Mouse (Mus musculus) embryonic facial prominence, embryonic 11.5 days (tissue): Measurements from ENCODE around the gene Lgi4. TPM values are rescaled to one million over a fixed set of nuclear protein-coding genes. Genes with fewer than 3 reads are reported as not detected.
A peak's percentile ranks its signal among the peaks of the same experiment; 100 is the strongest.

Experiments
- ATAC-seq: fragments of 200-750 bp; cut with Nextera tagmentation; replicated peaks from 2 replicates; pipeline ENCODE4 v1.8.0; 2017; ENCODE audit warnings: low read depth; ENCODE audit not compliant: insufficient number of reproducible peaks, low FRiP score, low TSS enrichment
- DNase-seq: peaks from one replicate; pipeline ENCODE4 v3.0.0-alpha.2; 2015; ENCODE audit warnings: low spot score
- H3K27ac ChIP-seq: fragments of 300-500 bp; sonication (generic); replicated peaks from 2 replicates; pipeline ENCODE4 v1.5.1; 2014; ENCODE audit warnings: mild to moderate bottlenecking, low read depth, low read length, control low read depth
- H3K27me3 ChIP-seq: fragments of 300-500 bp; sonication (generic); 2 replicates; pipeline ENCODE4 v1.6.1; 2014; ENCODE audit warnings: mild to moderate bottlenecking, low read length, moderate library complexity, mixed read lengths; ENCODE audit not compliant: control insufficient read depth, insufficient read depth
- H3K36me3 ChIP-seq: fragments of 300-500 bp; sonication (generic); replicated peaks from 2 replicates; pipeline ENCODE4 v1.6.1; 2014; ENCODE audit warnings: low read depth, mild to moderate bottlenecking, low read length, moderate library complexity, mixed read lengths; ENCODE audit not compliant: control insufficient read depth, insufficient read depth
- H3K4me1 ChIP-seq: fragments of 300-500 bp; sonication (generic); 2 replicates; pipeline ENCODE4 v1.6.1; 2014; ENCODE audit warnings: low read length, mixed read lengths; ENCODE audit not compliant: control insufficient read depth, insufficient read depth
- H3K4me2 ChIP-seq: fragments of 300-500 bp; sonication (generic); 2 replicates; pipeline ENCODE4 v1.6.1; 2014; ENCODE audit warnings: low read depth, mild to moderate bottlenecking, control low read depth, low read length, moderate library complexity
- H3K4me3 ChIP-seq: fragments of 300-500 bp; sonication (generic); 2 replicates; pipeline ENCODE4 v1.5.1; 2014; ENCODE audit warnings: low read depth, low read length, control low read depth
- H3K9ac ChIP-seq: fragments of 300-500 bp; sonication (generic); replicated peaks from 2 replicates; pipeline ENCODE4 v1.6.1; 2014; ENCODE audit warnings: mild to moderate bottlenecking, control low read depth, low read length
- H3K9me3 ChIP-seq: fragments of 300-500 bp; sonication (generic); replicated peaks from 2 replicates; pipeline ENCODE4 v1.6.1; 2016; ENCODE audit warnings: mild to moderate bottlenecking, low read length, inconsistent platforms, mixed read lengths; ENCODE audit not compliant: control insufficient read depth
- WGBS: fragments of 180-500 bp; shearing (Covaris S2); extraction: QIAGEN DNeasy Blood & Tissue Kit; methylation state at CpG from one replicate; pipeline ENCODE4 v1.1.7; 2014; 5-methylcytosine and 5-hydroxymethylcytosine counted together
- polyA plus RNA-seq: library from polyadenylated mRNA; unstranded; fragments of >200 nt; fragmentation: Nextera tagmentation; extraction: Ambion mirVana; gene quantifications from 2 replicates; pipeline ENCODE4 v1.2.1, GENCODE M21; 2014

Lgi4 gene
- polyA plus RNA-seq, 1 experiment from 2014 or later = 1.2 TPM

- Histone ChIP-seq H3K27me3 (peaks cover 46% of the 10 kb centered on the region), H3K4me1 (peaks cover 9% of the 10 kb centered on the region), H3K9ac (no peak overlapping the region), H3K9me3 (no peaks in the 10 kb centered on the region), H3K4me3 (peak overlapping the region; percentile 18), H3K36me3 (no peaks in the 10 kb centered on the region), H3K4me2 (no peak overlapping the region; the same call in 1 of the 2 replicates), H3K27ac (no peak overlapping the region)
- 16% methylated on average over 5 of the region's 5 CpGs for WGBS
- DNase-seq (peak; percentile 68), ATAC-seq (no peak)
These were observed 9.9 kb upstream of the Lgi4 start for GRCm38 (mm10) chr7:31049135-31049845.

DNA sequence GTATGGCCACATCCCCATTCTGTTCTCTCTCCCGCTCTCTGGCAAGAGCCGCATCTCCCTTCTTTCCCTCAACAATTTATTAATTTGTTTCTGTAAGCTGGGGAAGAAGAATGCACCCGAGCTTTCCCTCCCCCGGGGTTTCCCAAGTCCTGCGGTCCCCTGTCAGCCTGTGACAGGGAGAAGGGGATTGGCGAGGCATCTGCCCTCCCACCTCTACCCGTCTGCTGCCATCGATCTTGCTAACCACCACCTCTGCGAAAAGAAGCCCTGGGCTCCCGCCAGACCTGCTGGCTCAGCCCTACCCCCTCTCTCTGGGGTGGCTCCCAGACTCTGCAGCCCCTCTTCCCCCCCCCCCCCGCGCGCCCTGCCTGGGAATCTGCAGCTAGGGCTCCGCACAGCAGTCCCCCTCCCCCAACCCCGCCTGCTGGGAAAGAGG, 9.3 kb upstream of the Lgi4 start:
- no peak for ATAC-seq
- Histone ChIP-seq H3K4me2 (peak overlapping the region; percentile 32), H3K4me3 (peak overlapping the region; percentile 18), H3K36me3 (no peaks in the 10 kb centered on the region), H3K4me1 (peaks cover 11% of the 10 kb centered on the region), H3K9ac (no peak overlapping the region; the same call in 1 of the 2 replicates), H3K27ac (no peak overlapping the region), H3K9me3 (no peaks in the 10 kb centered on the region), H3K27me3 (peaks cover 47% of the 10 kb centered on the region)
- WGBS = 5% methylated on average over 11 of the region's 15 CpGs
- DNase-seq = no peak

DNA sequence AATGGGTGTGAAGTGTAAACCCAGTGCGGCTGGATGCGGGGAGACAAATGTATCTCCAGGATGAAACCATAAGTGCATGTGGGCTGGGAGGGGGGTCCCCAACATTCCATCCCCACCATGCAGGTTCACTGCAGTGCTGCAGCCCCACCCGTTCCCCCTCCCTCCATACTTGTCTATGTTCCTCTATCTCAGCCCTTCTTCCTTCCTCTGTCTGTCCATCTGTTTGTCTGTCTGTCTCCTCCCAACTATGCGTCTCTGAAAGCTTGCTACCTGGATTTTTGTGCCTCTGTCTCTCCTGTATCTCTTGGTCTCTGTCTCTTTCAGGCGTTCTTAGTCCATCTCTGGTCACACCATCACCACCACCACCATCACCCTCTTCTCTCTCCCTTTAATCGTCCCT, 8.7 kb upstream of the Lgi4 start:
- Histone ChIP-seq H3K27me3 (peaks cover 47% of the 10 kb centered on the region), H3K9ac (no peak overlapping the region; the same call in 1 of the 2 replicates), H3K4me2 (peak overlapping the region; percentile 32), H3K4me3 (peak overlapping the region; percentile 18; the same call in 1 of the 2 replicates), H3K9me3 (no peaks in the 10 kb centered on the region), H3K4me1 (peaks cover 16% of the 10 kb centered on the region), H3K27ac (no peak overlapping the region), H3K36me3 (no peaks in the 10 kb centered on the region)
- 2% methylated on average over 6 of the region's 6 CpGs for WGBS
- ATAC-seq (no peak), DNase-seq (no peak)

GRCm38 (mm10) chr7:31050921-31051320, 8.2 kb upstream of the Lgi4 start:
- Histone ChIP-seq H3K9ac (no peak overlapping the region; the same call in 1 of the 2 replicates), H3K9me3 (no peaks in the 10 kb centered on the region), H3K27me3 (peaks cover 47% of the 10 kb centered on the region), H3K27ac (no peak overlapping the region), H3K4me1 (peaks cover 17% of the 10 kb centered on the region), H3K4me3 (peak overlapping the region; percentile 18), H3K4me2 (peak overlapping the region; percentile 29; the same call in 1 of the 2 replicates), H3K36me3 (no peaks in the 10 kb centered on the region)
- WGBS = 2% methylated on average over 9 of the region's 9 CpGs
- ATAC-seq = no peak
- DNase-seq = no peak

DNA sequence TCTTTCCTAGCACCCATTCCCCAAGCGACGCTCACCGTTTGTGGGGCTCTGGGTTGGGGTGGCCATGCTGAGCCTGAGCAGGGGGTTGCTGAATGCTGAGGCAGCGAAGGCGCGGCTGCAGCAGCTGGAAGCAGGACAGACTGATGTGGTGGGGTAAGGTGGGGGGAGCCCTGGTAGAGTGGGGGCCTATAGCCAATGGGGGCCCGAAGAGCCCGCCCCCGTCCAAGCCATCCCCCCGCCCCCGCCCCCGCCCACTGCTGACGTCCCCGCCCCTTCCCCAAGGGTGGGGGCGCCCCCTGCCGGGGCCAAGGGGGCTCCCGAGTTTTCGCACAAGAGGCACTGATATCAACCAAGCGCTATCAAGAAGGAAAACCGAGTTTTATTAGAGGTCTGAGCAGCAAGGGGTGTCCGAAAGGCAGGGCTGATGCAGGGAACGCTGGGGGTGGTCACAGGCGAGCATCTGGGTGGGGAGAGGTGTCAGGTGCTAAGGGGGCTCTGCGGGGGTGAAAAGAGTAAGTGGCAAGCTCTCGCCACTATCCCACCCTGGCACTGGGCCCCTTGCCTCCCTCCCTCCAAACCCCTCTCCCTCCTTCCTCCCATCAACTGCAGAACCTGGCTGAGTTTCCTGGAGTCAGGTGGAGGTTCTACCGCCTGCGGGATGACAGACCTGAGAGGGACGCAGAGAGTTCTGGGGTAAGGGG, 7.7 kb upstream of the Lgi4 start, which contains the start of gene Fxyd7:
Fxyd7 (minus strand) TSS at position 147 of the 701 bp plus-strand sequence.
- peaks cover 47% of the 10 kb centered on the region for H3K27me3 ChIP-seq
- H3K9me3 ChIP-seq = no peaks in the 10 kb centered on the region
- H3K4me3 ChIP-seq = peak within 1 kb of the TSS; percentile 18
- no peaks in the 10 kb centered on the region for H3K36me3 ChIP-seq
- peak within 1 kb of the TSS; percentile 32 for H3K4me2 ChIP-seq
- WGBS = 3% methylated on average over 28 of the region's 28 CpGs
- DNase-seq = no peak
- ATAC-seq = no peak
- no peak within 1 kb of the TSS for H3K27ac ChIP-seq
- H3K4me1 ChIP-seq = peaks cover 17% of the 10 kb centered on the region
- no peak within 1 kb of the TSS; the same call in 1 of the 2 replicates for H3K9ac ChIP-seq

DNA sequence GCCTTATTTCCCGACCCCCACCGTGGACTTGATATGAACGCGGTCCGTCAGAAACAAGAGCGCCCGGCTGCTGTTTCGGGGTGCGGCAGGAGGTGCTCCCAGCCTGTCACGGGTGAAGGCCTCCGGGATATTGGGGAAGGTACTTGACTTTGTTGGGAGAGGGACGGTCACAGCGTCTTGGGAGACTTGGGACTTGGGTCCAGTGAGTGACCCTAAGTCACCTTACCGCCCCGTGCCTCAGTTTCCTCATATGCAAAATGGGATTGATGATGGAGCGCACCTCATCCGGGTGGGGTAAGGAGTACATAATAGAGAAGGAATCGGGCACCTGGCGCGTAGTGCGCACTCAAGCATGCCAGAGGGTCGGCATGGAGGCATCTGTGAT, 6.9 kb upstream of the Lgi4 start:
- H3K27ac ChIP-seq = no peak overlapping the region
- DNase-seq (no peak), ATAC-seq (no peak)
- H3K27me3 ChIP-seq = peaks cover 47% of the 10 kb centered on the region
- peak overlapping the region; percentile 21; the same call in 1 of the 2 replicates for H3K4me3 ChIP-seq
- 2% methylated on average over 22 of the region's 22 CpGs for WGBS
- H3K36me3 ChIP-seq = no peaks in the 10 kb centered on the region
- peaks cover 17% of the 10 kb centered on the region for H3K4me1 ChIP-seq
- H3K9me3 ChIP-seq = no peaks in the 10 kb centered on the region
- no peak overlapping the region for H3K9ac ChIP-seq
- H3K4me2 ChIP-seq = peak overlapping the region; percentile 32

GRCm38 (mm10) chr7:31052636-31053434, 6.3 kb upstream of the Lgi4 start:
- H3K27me3 ChIP-seq = peaks cover 47% of the 10 kb centered on the region
- peak; percentile 53 for DNase-seq
- H3K9me3 ChIP-seq = no peaks in the 10 kb centered on the region
- no peaks in the 10 kb centered on the region for H3K36me3 ChIP-seq
- no peak overlapping the region for H3K27ac ChIP-seq
- H3K4me3 ChIP-seq = peak overlapping the region; percentile 21; the same call in 1 of the 2 replicates
- 0 out of 2 replicates have a peak, but pooled peaks have one; percentile 35 for ATAC-seq
- peak overlapping the region; percentile 32 for H3K4me2 ChIP-seq
- peaks cover 17% of the 10 kb centered on the region for H3K4me1 ChIP-seq
- 0 out of 2 replicates have a peak overlapping the region, but pooled peaks have one; percentile 9 for H3K9ac ChIP-seq
- under 1% methylated on average over 34 of the region's 34 CpGs for WGBS
